Mouse (Mus musculus) activated CD4-positive, CD25-positive, alpha-beta regulatory T cell, adult 4 months (primary cell): ENCODE measurements around the gene Mas1. TPM values are rescaled to one million over a fixed set of nuclear protein-coding genes. Genes with fewer than 3 reads are reported as not detected.

ENCODE experiments used
- ATAC-seq: one replicate; pipeline ENCODE4 v1.8.0; 2017
- polyA plus RNA-seq, 2 experiments: library from polyadenylated mRNA; unstranded; fragments of 100-300 nt; shearing (Covaris generic); gene quantifications; one replicate each; pipeline ENCODE4 v1.2.1; 2017

Mas1 gene
- polyA plus RNA-seq, 2 experiments from 2014 or later: 0.26 TPM; not detected in 1

- no peak for ATAC-seq
These were observed 37.6 kb downstream of the Mas1 start for GRCm38 (mm10) chr17:12830351-12830750.

- no peak for ATAC-seq
These were observed 52.1 kb downstream of the Mas1 start for GRCm38 (mm10) chr17:12815885-12816284.

- no peak for ATAC-seq
These were observed 53.4 kb downstream of the Mas1 start for GRCm38 (mm10) chr17:12814502-12814901.

- no peak for ATAC-seq
These were observed 57.0 kb downstream of the Mas1 start for GRCm38 (mm10) chr17:12810973-12811303.

GRCm38 (mm10) chr17:12810103-12810972, 57.6 kb downstream of the Mas1 start:
- ATAC-seq: peak; percentile 61

- no peak for ATAC-seq
These were observed 59.1 kb downstream of the Mas1 start for GRCm38 (mm10) chr17:12808851-12809250.

GRCm38 (mm10) chr17:12804584-12805445, 63.1 kb downstream of the Mas1 start:
- no peak for ATAC-seq

- no peak for ATAC-seq
These were observed 65.9 kb downstream of the Mas1 start for GRCm38 (mm10) chr17:12801861-12802540.

- no peak for ATAC-seq
These were observed 68.3 kb downstream of the Mas1 start for GRCm38 (mm10) chr17:12799368-12800275.

- no peak for ATAC-seq
These were observed 69.4 kb downstream of the Mas1 start for GRCm38 (mm10) chr17:12798571-12798970.

- no peak for ATAC-seq
These were observed 70.4 kb downstream of the Mas1 start for GRCm38 (mm10) chr17:12797427-12798029.

GRCm38 (mm10) chr17:12796633-12797032, 71.3 kb downstream of the Mas1 start:
- ATAC-seq: no peak

- ATAC-seq: no peak
These were observed 74.1 kb downstream of the Mas1 start for GRCm38 (mm10) chr17:12793660-12794406.

- no peak for ATAC-seq
These were observed 75.3 kb downstream of the Mas1 start for GRCm38 (mm10) chr17:12792422-12793206.

GRCm38 (mm10) chr17:12791420-12791819, 76.5 kb downstream of the Mas1 start:
- ATAC-seq: peak; percentile 91

- ATAC-seq: no peak
These were observed 76.9 kb downstream of the Mas1 start for GRCm38 (mm10) chr17:12791079-12791406.
